Mouse (Mus musculus) adrenal gland, postnatal 10 days (tissue): ENCODE data around the gene Ap1m2. TPM values are rescaled to one million over a fixed set of nuclear protein-coding genes. Genes with fewer than 3 reads are reported as not detected.
"Not testable (repeated sequence)": the region's sequence is repeated elsewhere in the genome, so short reads cannot be mapped to it uniquely, and the experiment has no call there.

ENCODE experiments used
- DNase-seq: peaks from one replicate; pipeline ENCODE4 v3.0.0; 2021; ENCODE audit warnings: mixed read lengths
- total RNA-seq, 2 experiments: library from RNA; stranded (reverse); gene quantifications; 2 replicates each; pipeline ENCODE4 v1.2.3; 2021

Gene Ap1m2
- total RNA-seq, 2 experiments from 2014 or later = 0.15 TPM; not detected in 1

GRCm38 (mm10) chr9:21260491-21261040 is 51.6 kb downstream of the Ap1m2 start:
- DNase-seq = no peak

GRCm38 (mm10) chr9:21256349-21256748 is 55.8 kb downstream of the Ap1m2 start:
- DNase-seq = not testable (repeated sequence)

- DNase-seq = no peak
These were observed 57.4 kb downstream of the Ap1m2 start for GRCm38 (mm10) chr9:21254690-21255089.

- no peak for DNase-seq
These were observed 60.9 kb downstream of the Ap1m2 start for GRCm38 (mm10) chr9:21251116-21251735.

- no peak for DNase-seq
These were observed 61.6 kb downstream of the Ap1m2 start for GRCm38 (mm10) chr9:21250509-21250908.

GRCm38 (mm10) chr9:21249629-21250508 is 62.3 kb downstream of the Ap1m2 start:
- peak; percentile 34 for DNase-seq

GRCm38 (mm10) chr9:21248326-21248725 is 63.8 kb downstream of the Ap1m2 start, which contains the start of gene S1pr5:
S1pr5 (minus strand) TSS chr9:21248443.
- DNase-seq = peak; percentile 83

GRCm38 (mm10) chr9:21246342-21246741 is 65.8 kb downstream of the Ap1m2 start:
- DNase-seq = no peak

GRCm38 (mm10) chr9:21245113-21245487 is 67.0 kb downstream of the Ap1m2 start:
- no peak for DNase-seq

GRCm38 (mm10) chr9:21244428-21245112 is 67.6 kb downstream of the Ap1m2 start:
- DNase-seq = peak; percentile 33

Other genes starting within 250 kb of the Ap1m2 start
- gene Zglp1, start 245.2 kb downstream of the Ap1m2 start, total RNA-seq = not detected
- under 1 TPM; 0.45 to 0.51 TPM for gene Gm49373, start 239.2 kb downstream of the Ap1m2 start, total RNA-seq
- 10 to 100 TPM; 32.5 to 38.6 TPM for gene Fdx1l, start 238.7 kb downstream of the Ap1m2 start, total RNA-seq
- gene Gm38431, start 220.3 kb downstream of the Ap1m2 start, total RNA-seq = 1 to 10 TPM in 1 of 2 experiments, under 1 TPM in 1; 0.63 to 1.5 TPM
- 10 to 100 TPM; 47.2 to 50.3 TPM for gene Raver1, start 220.3 kb downstream of the Ap1m2 start, total RNA-seq
- 10 to 100 TPM; 12.5 to 18.6 TPM for gene Tyk2, start 181.1 kb downstream of the Ap1m2 start, total RNA-seq
- 100 to 1,000 TPM; 155 to 160 TPM for gene Cdc37, start 162.4 kb downstream of the Ap1m2 start, total RNA-seq
- 10 to 100 TPM; 22.7 to 31.5 TPM for gene Pde4a, start 146.6 kb downstream of the Ap1m2 start, total RNA-seq
- 10 to 100 TPM; 39.4 to 45.8 TPM for gene Keap1, start 73.0 kb downstream of the Ap1m2 start, total RNA-seq
- 1 to 10 TPM; 1.4 to 1.7 TPM for gene S1pr5, start 63.9 kb downstream of the Ap1m2 start, total RNA-seq
- 10 to 100 TPM; 45.4 to 48.1 TPM for gene Atg4d, start 47.0 kb downstream of the Ap1m2 start, total RNA-seq
- 10 to 100 TPM; 28.8 to 38.4 TPM for gene Kri1, start 24.4 kb downstream of the Ap1m2 start, total RNA-seq
- 10 to 100 TPM; 16.8 to 23.8 TPM for gene Cdkn2d, start 20.9 kb downstream of the Ap1m2 start, total RNA-seq
- 10 to 100 TPM; 48.3 to 63.4 TPM for gene Slc44a2, start 8.4 kb upstream of the Ap1m2 start, total RNA-seq
- gene Ilf3, start 55.5 kb upstream of the Ap1m2 start, total RNA-seq = 10 to 100 TPM; 54.4 to 67.4 TPM
- 10 to 100 TPM; 14.8 to 21.1 TPM for gene Qtrt1, start 99.5 kb upstream of the Ap1m2 start, total RNA-seq
- gene Dnm2, start 112.6 kb upstream of the Ap1m2 start, total RNA-seq = 10 to 100 TPM; 79.1 to 94.7 TPM
- 10 to 100 TPM; 30.3 to 30.4 TPM for gene Tmed1, start 197.9 kb upstream of the Ap1m2 start, total RNA-seq
- gene AB124611, start 213.8 kb upstream of the Ap1m2 start, total RNA-seq = 1 to 10 TPM; 4.2 to 4.7 TPM
- gene Carm1, start 234.6 kb upstream of the Ap1m2 start, total RNA-seq = 10 to 100 TPM; 45.1 to 65.4 TPM